Mouse (Mus musculus) G1E (cell line): Measurements from ENCODE around the gene Gm10471.
"Not testable (repeated sequence)": the region's sequence is repeated elsewhere in the genome, so short reads cannot be mapped to it uniquely, and the experiment has no call there.

Source experiments
- CTCF ChIP-seq: IDR thresholded peaks from 2 replicates; pipeline ENCODE4 v1.5.1; 2012; ENCODE audit warnings: low read depth, low read length, inconsistent platforms, mixed read lengths
- GATA1 ChIP-seq: IDR thresholded peaks from 2 replicates; pipeline ENCODE4 v1.6.1; 2012; ENCODE audit warnings: borderline replicate concordance, low read length, inconsistent platforms, mixed read lengths
- GATA2 ChIP-seq: IDR thresholded peaks from 2 replicates; pipeline ENCODE4 v1.6.1; 2012; ENCODE audit warnings: low read depth, low read length, inconsistent platforms, borderline replicate concordance
- POLR2AphosphoS5 ChIP-seq: IDR thresholded peaks from 2 replicates; pipeline ENCODE4 v1.6.1; 2012; ENCODE audit warnings: low read depth, low read length, inconsistent platforms; ENCODE audit not compliant: insufficient replicate concordance
- TAL1 ChIP-seq: conservative IDR thresholded peaks from 2 replicates; pipeline ENCODE4 v1.6.1; 2012; ENCODE audit warnings: low read depth, low read length, inconsistent platforms, mixed read lengths

DNA sequence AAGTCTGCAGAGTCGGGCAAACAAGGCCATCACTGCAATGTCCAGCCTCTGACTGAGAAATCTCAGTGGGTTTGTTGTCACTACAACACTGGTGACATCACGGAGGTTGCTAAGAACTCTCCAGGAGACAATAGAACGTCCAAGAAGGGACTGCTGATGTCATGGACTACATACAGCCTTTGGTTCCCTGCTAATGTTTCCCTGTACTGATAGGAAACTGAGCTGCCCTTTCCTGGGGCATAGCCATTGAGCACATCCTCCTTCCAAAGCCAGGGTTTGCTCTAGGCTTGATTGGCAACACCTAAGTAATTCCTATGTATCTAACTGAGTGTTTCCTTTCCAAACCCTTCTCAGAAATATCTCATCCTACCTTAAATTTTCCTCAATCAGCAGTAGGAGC is 32.2 kb upstream of the Gm10471 start, which contains the start of gene Gm10220:
- TF ChIP-seq CTCF, GATA1, TAL1, GATA2, POLR2AphosphoS5: not testable (repeated sequence)
